Mouse (Mus musculus): ENCODE data around the gene Rnase13.

GRCm38 (mm10) chr14:51892191-51892939 is 30.2 kb downstream of the Rnase13 start, which contains the start of gene Slc39a2:
- no peak for TF ChIP-seq POLR2A (IDR thresholded peaks at IDR 0.05; ENCODE audit: control insufficient read depth, extremely low read depth, insufficient read depth, low read length, poor library complexity)
- no peak for TF ChIP-seq CTCF (IDR thresholded peaks at IDR 0.05; ENCODE audit: borderline replicate concordance, control insufficient read depth, extremely low read depth, insufficient read depth, low read length, poor library complexity)
